Mouse (Mus musculus): Measurements from ENCODE around the gene S100a5.

DNA sequence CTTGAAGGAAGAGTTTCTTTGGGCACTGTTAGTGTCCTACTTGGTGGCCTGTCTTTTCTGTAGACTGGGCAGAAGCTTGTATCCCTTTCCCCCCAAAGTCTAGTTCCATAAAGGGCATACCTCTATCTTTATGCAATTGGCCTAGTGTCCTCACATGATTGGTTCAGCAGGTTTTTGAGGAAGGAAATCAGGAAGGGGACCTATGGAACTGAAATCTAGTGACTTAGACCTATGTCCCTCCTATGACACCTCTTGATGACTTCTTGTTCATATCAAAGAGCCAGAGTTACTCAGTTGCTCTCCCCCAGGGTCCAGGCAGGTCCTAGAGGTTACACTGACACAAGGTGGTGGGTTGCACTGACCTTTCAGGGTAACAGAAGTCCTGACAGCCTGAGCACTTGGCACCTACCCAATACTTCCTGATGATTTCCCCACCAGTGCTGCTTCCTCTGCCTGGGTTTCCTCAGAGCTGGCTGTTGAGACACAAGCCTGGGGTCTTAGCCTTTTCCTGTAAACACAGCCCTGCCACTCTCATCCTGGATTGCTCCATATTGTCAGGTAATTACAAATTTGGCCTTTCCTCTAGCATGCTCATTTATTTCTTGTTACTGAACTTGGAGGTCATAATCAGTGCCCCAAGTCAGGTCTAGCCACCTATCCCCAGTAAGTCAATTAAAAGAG lies 51.2 kb downstream of the S100a5 start:
- TF ChIP-seq CTCF (IDR thresholded peaks at IDR 0.05; ENCODE audit: borderline replicate concordance, insufficient read depth, low read depth, low read length) (no peak), POLR2A (IDR thresholded peaks at IDR 0.05; ENCODE audit: borderline replicate concordance, insufficient read depth, low read length) (no peak)
